Mouse (Mus musculus) heart, postnatal 0 days (tissue): Measurements from ENCODE around the gene Sh2b2. TPM values are rescaled to one million over a fixed set of nuclear protein-coding genes. Genes with fewer than 3 reads are reported as not detected.

ENCODE experiments used
- ATAC-seq: fragments of 200-750 bp; cut with Nextera tagmentation; 2 replicates; pipeline ENCODE4 v1.8.0; 2017; ENCODE audit warnings: low read depth, moderate number of reproducible peaks, moderate library complexity; ENCODE audit not compliant: insufficient read depth
- DNase-seq: peaks from one replicate; pipeline ENCODE4 v3.0.0-alpha.2; 2016; ENCODE audit warnings: low spot score
- H3K27ac ChIP-seq: fragments of 300-500 bp; sonication (generic); 2 replicates; pipeline ENCODE4 v1.5.1; 2014; ENCODE audit warnings: low read depth, mild to moderate bottlenecking
- H3K27me3 ChIP-seq: fragments of 300-500 bp; sonication (generic); 2 replicates; pipeline ENCODE4 v1.6.1; 2014; ENCODE audit warnings: low read length, mixed read lengths; ENCODE audit not compliant: control insufficient read depth, insufficient read depth
- H3K36me3 ChIP-seq: fragments of 300-500 bp; sonication (generic); replicated peaks from 2 replicates; pipeline ENCODE4 v1.6.1; 2014; ENCODE audit warnings: low read length, mixed read lengths; ENCODE audit not compliant: control insufficient read depth, insufficient read depth
- H3K4me1 ChIP-seq: fragments of 300-500 bp; sonication (generic); 2 replicates; pipeline ENCODE4 v1.6.1; 2014; ENCODE audit warnings: antibody characterized with exemption; ENCODE audit not compliant: control insufficient read depth, insufficient read depth
- H3K4me2 ChIP-seq: fragments of 300-500 bp; sonication (generic); 2 replicates; pipeline ENCODE4 v1.6.1; 2014; ENCODE audit warnings: low read depth, mild to moderate bottlenecking, low read length, moderate library complexity
- H3K4me3 ChIP-seq: fragments of 300-500 bp; sonication (generic); 2 replicates; pipeline ENCODE4 v1.5.1; 2014; ENCODE audit warnings: low read depth, low read length
- H3K9ac ChIP-seq: fragments of 300-500 bp; sonication (generic); replicated peaks from 2 replicates; pipeline ENCODE4 v1.6.1; 2014; ENCODE audit warnings: low read depth, low read length, mixed read lengths
- H3K9me3 ChIP-seq: fragments of 300-500 bp; sonication (generic); replicated peaks from 2 replicates; pipeline ENCODE4 v1.6.1; 2016; ENCODE audit warnings: low read length; ENCODE audit not compliant: control insufficient read depth
- CTCF ChIP-seq: IDR thresholded peaks from 2 replicates; pipeline ENCODE4 v1.5.1; 2016; ENCODE audit warnings: antibody characterized with exemption, control low read depth, low read depth
- EP300 ChIP-seq: IDR thresholded peaks from 2 replicates; pipeline ENCODE4 v1.6.1; 2016; ENCODE audit warnings: antibody characterized with exemption, low read depth
- WGBS: fragments of 180-500 bp; shearing (Covaris S2); extraction: QIAGEN DNeasy Blood & Tissue Kit; methylation state at CpG from one replicate; pipeline ENCODE4 v1.1.7; 2014; 5-methylcytosine and 5-hydroxymethylcytosine counted together
- polyA plus RNA-seq: library from polyadenylated mRNA; unstranded; fragments of >200 nt; fragmentation: Nextera tagmentation; extraction: Ambion mirVana; gene quantifications from 2 replicates; pipeline ENCODE4 v1.2.1, GENCODE M21; 2015
- total RNA-seq: library from RNA; depleted of rRNA; stranded (reverse); fragments of >200 nt; gene quantifications from 2 replicates; pipeline ENCODE4 v1.2.3, GENCODE M21; 2014; ENCODE audit warnings: low replicate concordance

The Sh2b2 gene
- total and polyA plus RNA-seq, 2 experiments from 2014 or later = 0.41 to 2.0 TPM

DNA sequence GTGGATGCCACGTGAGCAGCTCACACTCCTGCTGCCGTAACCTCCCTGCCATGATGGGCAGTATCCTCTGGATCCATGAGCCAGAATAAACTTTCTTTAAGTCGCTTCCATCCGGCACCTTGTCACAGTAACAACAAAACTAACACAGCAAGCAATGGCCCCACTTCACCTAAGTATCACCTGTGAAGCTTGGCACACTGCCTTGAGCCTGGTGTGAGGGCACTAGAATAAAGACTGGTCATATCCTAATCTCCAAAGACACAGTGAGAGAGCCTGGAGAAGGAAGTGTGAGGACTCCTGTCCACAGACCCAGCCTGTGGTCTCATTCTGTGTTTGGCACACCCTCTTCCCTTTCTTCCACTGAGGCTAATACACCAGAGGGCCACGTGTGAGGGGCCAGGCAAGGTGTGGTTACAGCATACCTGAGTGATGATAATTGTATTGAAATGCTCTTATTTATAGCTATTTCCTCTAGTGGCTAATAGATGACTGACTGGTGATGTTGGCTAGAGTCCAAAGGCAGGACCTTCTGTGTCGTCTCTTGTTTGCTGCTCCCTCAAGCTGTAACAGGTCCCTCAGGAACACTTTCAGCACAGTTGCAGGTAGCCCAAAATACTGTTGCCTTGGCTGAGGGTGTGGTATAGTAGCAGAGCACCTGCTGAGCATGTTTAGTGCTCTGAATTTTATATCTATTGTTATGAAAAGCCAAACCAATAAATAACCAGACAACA is 42.2 kb upstream of the Sh2b2 start:
- Histone ChIP-seq H3K27me3 (no peaks in the 10 kb centered on the region), H3K4me3 (no peak overlapping the region), H3K9ac (no peak overlapping the region), H3K36me3 (peaks cover 29% of the 10 kb centered on the region), H3K4me2 (no peak overlapping the region), H3K27ac (no peak overlapping the region), H3K4me1 (peaks cover 16% of the 10 kb centered on the region), H3K9me3 (no peaks in the 10 kb centered on the region)
- ATAC-seq = no peak
- no peak for DNase-seq
- no peak for TF ChIP-seq EP300
- no peak for TF ChIP-seq CTCF
- WGBS = 59% methylated on average over 6 of the region's 6 CpGs

DNA sequence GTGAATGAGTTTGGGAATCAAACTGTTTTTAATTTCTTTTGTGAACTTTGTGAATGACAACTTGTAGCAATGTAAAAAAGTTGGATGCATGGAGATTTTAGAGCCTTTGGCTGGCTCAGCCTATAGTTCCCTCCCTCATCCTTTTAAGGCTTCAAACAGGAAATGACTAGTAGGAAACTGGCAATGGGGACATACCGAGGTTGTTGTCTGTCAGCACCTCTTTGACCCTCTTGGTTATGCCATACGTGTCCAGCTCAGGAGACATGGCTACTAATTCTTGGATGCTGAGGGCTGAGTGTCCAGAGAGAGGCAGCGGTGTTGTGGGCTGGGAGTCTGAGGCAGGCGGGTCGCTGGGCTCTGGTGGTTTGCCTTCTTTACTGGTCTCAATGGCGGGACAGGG is 40.2 kb upstream of the Sh2b2 start:
- Histone ChIP-seq H3K9ac (no peak overlapping the region), H3K4me2 (no peak overlapping the region), H3K4me1 (peaks cover 3% of the 10 kb centered on the region; the same call in 1 of the 2 replicates), H3K27me3 (no peaks in the 10 kb centered on the region), H3K36me3 (peaks cover 40% of the 10 kb centered on the region), H3K9me3 (no peaks in the 10 kb centered on the region), H3K4me3 (no peak overlapping the region), H3K27ac (no peak overlapping the region)
- TF ChIP-seq CTCF = no peak
- no peak for TF ChIP-seq EP300
- 76% methylated on average over 6 of the region's 6 CpGs for WGBS
- DNase-seq = no peak
- ATAC-seq = no peak

DNA sequence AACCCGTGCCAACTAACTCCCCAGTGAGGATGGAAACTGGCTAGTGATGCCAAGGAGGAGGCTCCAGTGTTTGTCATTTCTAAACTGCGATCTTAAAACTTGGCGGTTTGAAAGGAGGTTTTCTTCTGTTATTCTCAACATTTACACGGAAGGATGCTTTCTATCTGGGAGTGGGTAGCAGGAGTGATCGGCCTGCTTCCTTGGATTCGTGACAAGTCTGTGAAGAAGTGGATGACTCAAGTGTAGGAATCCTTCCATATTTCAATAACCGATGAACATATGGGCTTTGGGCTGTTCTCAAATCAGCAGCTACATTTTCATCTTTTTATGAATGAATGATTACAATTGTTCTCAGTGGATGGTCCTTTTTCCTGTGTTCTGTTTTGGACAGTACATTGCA is 38.8 kb upstream of the Sh2b2 start:
- H3K27ac ChIP-seq = no peak overlapping the region
- DNase-seq (no peak), ATAC-seq (no peak)
- no peak overlapping the region for H3K9ac ChIP-seq
- H3K9me3 ChIP-seq = no peaks in the 10 kb centered on the region
- no peak overlapping the region for H3K4me2 ChIP-seq
- 0 out of 2 replicates have a peak, but pooled peaks cover 3% of the 10 kb centered on the region for H3K4me1 ChIP-seq
- 84% methylated on average over 7 of the region's 7 CpGs for WGBS
- TF ChIP-seq EP300 (no peak), CTCF (no peak)
- no peak overlapping the region for H3K4me3 ChIP-seq
- peaks cover 42% of the 10 kb centered on the region for H3K36me3 ChIP-seq
- H3K27me3 ChIP-seq = no peaks in the 10 kb centered on the region

DNA sequence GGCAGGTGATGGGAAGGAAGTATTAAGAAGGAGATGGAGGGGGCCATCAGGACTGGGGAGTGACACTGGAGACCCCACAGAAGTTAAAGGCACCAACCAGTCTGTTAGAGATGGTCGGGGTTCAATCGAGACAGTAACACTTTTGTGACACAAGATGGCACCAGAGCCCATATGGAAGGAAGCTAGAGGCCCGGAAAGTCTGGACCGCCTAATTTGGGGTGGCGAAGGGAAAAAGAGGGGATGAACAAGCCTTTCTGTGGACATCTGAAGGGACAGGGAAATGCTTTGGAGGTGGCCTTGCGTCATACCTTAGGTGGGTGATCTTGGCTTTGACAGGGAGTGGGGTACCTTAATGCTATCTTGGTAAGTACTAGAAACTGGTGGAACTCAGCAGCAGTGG is 35.0 kb upstream of the Sh2b2 start:
- 55% methylated on average over 6 of the region's 6 CpGs for WGBS
- Histone ChIP-seq H3K27me3 (no peaks in the 10 kb centered on the region), H3K4me3 (no peak overlapping the region), H3K27ac (no peak overlapping the region), H3K4me2 (no peak overlapping the region), H3K9me3 (no peaks in the 10 kb centered on the region), H3K9ac (no peak overlapping the region), H3K36me3 (peaks cover 64% of the 10 kb centered on the region), H3K4me1 (no peaks in the 10 kb centered on the region)
- TF ChIP-seq EP300 (no peak), CTCF (peak; percentile 70)
- ATAC-seq = no peak; the same call in 1 of the 2 replicates
- no peak for DNase-seq

DNA sequence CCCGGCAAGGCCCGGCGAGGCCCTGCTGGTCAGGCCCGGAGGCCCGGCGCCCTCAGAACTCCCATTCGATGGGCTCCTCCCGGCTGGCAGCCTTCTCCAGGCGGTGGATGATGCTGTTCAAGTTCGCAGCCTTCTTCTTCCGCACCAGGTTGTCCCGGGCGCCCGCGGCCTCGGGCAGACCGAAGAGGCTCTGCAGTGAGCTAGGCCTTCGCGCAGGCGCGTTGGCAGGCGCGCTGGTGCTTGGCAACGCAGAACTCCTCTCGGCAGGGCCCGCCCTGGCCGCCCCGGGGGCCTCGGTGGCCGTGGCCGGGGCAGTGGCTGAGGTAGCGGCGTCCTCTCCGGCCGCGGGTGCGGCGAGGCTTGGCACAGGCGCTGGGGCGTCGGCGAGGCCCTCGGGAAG is 28.4 kb upstream of the Sh2b2 start:
- Histone ChIP-seq H3K27me3 (no peaks in the 10 kb centered on the region), H3K9me3 (no peaks in the 10 kb centered on the region), H3K4me1 (no peaks in the 10 kb centered on the region), H3K4me2 (no peak overlapping the region), H3K4me3 (no peak overlapping the region), H3K36me3 (peaks cover 73% of the 10 kb centered on the region), H3K9ac (no peak overlapping the region), H3K27ac (no peak overlapping the region)
- DNase-seq (no peak), ATAC-seq (no peak)
- TF ChIP-seq EP300 (no peak), CTCF (no peak)
- WGBS = 84% methylated on average over 40 of the region's 43 CpGs

DNA sequence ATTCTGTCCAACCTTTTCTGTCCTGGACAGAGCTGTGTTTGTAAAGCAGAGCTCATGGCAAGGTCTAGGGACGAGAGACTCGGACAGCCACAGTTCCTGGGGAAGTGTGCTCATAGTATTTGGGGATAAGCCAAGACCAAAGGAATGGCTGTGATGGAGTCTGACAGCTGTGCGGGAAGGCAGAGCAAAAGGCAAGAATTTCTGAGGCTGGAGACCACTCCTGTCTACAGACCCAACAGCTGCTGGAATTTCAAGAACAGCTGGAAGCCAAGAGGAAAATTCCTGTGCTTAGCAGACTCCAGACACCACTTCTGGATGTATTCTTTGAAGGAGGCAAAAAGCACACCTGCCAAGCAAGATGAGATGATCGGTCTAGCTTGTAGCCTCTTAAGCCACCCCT is 23.6 kb upstream of the Sh2b2 start:
- 53% methylated on average over 4 of the region's 4 CpGs for whole genome bisulfite sequencing
- H3K27me3 ChIP-seq = no peaks in the 10 kb centered on the region
- H3K4me2 ChIP-seq = no peak overlapping the region
- no peaks in the 10 kb centered on the region for H3K4me1 ChIP-seq
- no peak overlapping the region for H3K9ac ChIP-seq
- peaks cover 25% of the 10 kb centered on the region for H3K36me3 ChIP-seq
- H3K9me3 ChIP-seq = no peaks in the 10 kb centered on the region
- ATAC-seq (no peak), DNase-seq (no peak)
- no peak for TF ChIP-seq EP300
- no peak for TF ChIP-seq CTCF
- no peak overlapping the region for H3K27ac ChIP-seq
- no peak overlapping the region for H3K4me3 ChIP-seq
